Mouse (Mus musculus): ENCODE measurements around the gene Tnnt1.

Gene Tnnt1

GRCm38 (mm10) chr7:4497271-4497903, 18.8 kb downstream of the Tnnt1 start:
- DNase-seq (ENCODE audit: low spot score in 2 of 2), result no peak

GRCm38 (mm10) chr7:4496468-4496867, 19.7 kb downstream of the Tnnt1 start:
- no peak for DNase-seq (ENCODE audit: low spot score in 2 of 2)

- DNase-seq (ENCODE audit: low spot score in 2 of 2), result no peak
These were observed 22.2 kb downstream of the Tnnt1 start for GRCm38 (mm10) chr7:4493991-4494390.

- DNase-seq (ENCODE audit: low spot score in 2 of 2), result peak in 1 of 2 experiments; percentile 34
These were observed 23.6 kb downstream of the Tnnt1 start for GRCm38 (mm10) chr7:4492284-4493224.

GRCm38 (mm10) chr7:4491308-4491707, 24.9 kb downstream of the Tnnt1 start:
- no peak for DNase-seq (ENCODE audit: low spot score in 2 of 2)

- no peak for DNase-seq (ENCODE audit: low spot score in 2 of 2)
These were observed 33.9 kb downstream of the Tnnt1 start for GRCm38 (mm10) chr7:4482281-4482680.

- no peak for DNase-seq (ENCODE audit: low spot score in 2 of 2)
These were observed 36.5 kb downstream of the Tnnt1 start for GRCm38 (mm10) chr7:4479674-4480073.

- no peak for DNase-seq (ENCODE audit: low spot score in 2 of 2)
These were observed 37.3 kb downstream of the Tnnt1 start for GRCm38 (mm10) chr7:4478796-4479291.

GRCm38 (mm10) chr7:4478021-4478795, 38.0 kb downstream of the Tnnt1 start:
- DNase-seq (ENCODE audit: low spot score in 2 of 2), result no peak

GRCm38 (mm10) chr7:4473940-4474339, 42.2 kb downstream of the Tnnt1 start:
- DNase-seq (ENCODE audit: low spot score in 2 of 2), result no peak

GRCm38 (mm10) chr7:4471179-4471555, 45.0 kb downstream of the Tnnt1 start:
- DNase-seq (ENCODE audit: low spot score in 2 of 2), result peak; percentile 32 to 67

GRCm38 (mm10) chr7:4470275-4471178, 45.7 kb downstream of the Tnnt1 start:
- DNase-seq (ENCODE audit: low spot score in 2 of 2), result no peak

- DNase-seq (ENCODE audit: low spot score in 2 of 2), result no peak
These were observed 48.4 kb downstream of the Tnnt1 start for GRCm38 (mm10) chr7:4467801-4468200.

- no peak for DNase-seq (ENCODE audit: low spot score in 2 of 2)
These were observed 51.9 kb downstream of the Tnnt1 start for GRCm38 (mm10) chr7:4464194-4464824.

GRCm38 (mm10) chr7:4460576-4461434, 55.4 kb downstream of the Tnnt1 start, which contains the start of gene Eps8l1:
Gene Eps8l1 (plus strand): TSS chr7:4460674.
- DNase-seq (ENCODE audit: low spot score in 2 of 2), result no peak
